Mouse (Mus musculus) CD4-positive, CD25-positive, alpha-beta regulatory T cell, adult 9 weeks (primary cell): ENCODE measurements around the gene Lyz1. TPM values are rescaled to one million over a fixed set of nuclear protein-coding genes. Genes with fewer than 3 reads are reported as not detected.

ENCODE experiments used
- polyA plus RNA-seq: library from polyadenylated mRNA; unstranded; fragments of 100-300 nt; shearing (Covaris generic); gene quantifications from one replicate; pipeline ENCODE4 v1.2.1, GENCODE M21; 2017

The Lyz1 gene
- 0.46 TPM for polyA plus RNA-seq

DNA sequence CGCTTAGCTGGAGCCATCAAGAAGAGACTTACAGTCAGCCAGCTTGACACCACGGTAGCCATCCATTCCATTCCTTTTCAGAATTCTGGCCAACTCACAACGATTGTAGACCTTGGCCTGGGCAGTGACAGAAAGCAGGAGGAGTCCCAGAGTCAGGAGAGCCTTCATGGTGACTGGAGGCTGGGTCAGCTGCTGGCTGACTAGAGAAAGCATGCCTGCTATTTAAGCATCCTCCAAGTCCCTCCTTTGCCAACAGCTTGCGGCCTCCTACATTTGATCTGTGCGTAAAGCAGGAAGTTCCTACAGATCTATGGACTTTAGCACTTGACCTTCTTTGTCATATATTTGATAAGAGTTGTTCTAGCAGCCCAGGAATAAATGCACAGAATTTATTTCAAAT lies at the start of gene Lyz1:
TSS of gene Lyz1 (minus strand) at position 198 of the 400 bp plus-strand sequence.

DNA sequence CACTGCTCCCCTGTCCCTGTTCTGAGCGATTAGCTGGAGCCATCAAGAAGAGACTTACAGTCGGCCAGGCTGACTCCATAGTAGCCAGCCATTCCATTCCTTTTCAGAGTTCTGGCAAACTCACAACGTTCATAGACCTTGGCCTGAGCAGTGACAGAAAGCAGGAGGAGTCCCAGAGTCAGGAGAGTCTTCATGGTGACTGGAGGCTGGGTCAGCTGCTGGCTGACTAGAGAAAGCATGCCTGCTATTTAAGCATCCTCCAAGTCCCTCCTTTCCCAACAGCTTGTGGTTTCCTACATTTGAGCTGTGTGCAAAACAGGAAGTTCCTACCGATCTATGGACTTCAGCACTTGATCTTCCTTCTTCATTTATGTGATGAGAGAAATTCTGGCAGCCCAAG lies 10.6 kb downstream of the Lyz1 start, which contains the start of gene Lyz2:
TSS of gene Lyz2 (minus strand) at position 273 of the 400 bp plus-strand sequence.

DNA sequence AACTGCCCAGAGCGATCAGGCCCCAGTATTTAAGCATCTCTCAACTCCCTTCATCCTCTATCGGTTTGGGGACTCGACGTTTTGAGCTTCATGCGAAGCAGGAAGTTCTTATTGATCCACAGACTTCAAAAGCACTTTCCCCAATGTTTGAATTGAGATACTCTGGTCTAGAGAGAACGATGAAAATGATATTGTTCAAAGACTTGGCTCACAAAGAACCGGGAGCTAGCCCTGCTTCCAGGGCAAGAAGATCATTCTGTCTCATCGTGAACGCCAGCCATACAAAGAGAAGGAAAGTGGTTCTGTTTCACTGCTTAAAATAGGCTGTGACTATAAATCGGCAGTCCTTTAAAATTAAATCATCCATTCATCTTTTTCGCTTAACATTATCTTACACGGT lies 54.1 kb downstream of the Lyz1 start, which contains the start of gene 9530003J23Rik:
TSS of gene 9530003J23Rik (minus strand) at position 101 of the 400 bp plus-strand sequence.

Other genes starting within 250 kb of the Lyz1 start
- not detected for gene Lrrc10, start 247.5 kb downstream of the Lyz1 start, polyA plus RNA-seq
- 203 TPM for gene Cct2, start 229.1 kb downstream of the Lyz1 start, polyA plus RNA-seq
- gene Frs2, start 144.3 kb downstream of the Lyz1 start, polyA plus RNA-seq = 27.7 TPM
- gene Yeats4, start 68.4 kb downstream of the Lyz1 start, polyA plus RNA-seq = 48.7 TPM
- gene 9530003J23Rik, start 54.2 kb downstream of the Lyz1 start, polyA plus RNA-seq = not detected
- gene Lyz2, start 10.5 kb downstream of the Lyz1 start, polyA plus RNA-seq = 12.9 TPM
- 148 TPM for gene Cpsf6, start 87.1 kb upstream of the Lyz1 start, polyA plus RNA-seq